Mouse (Mus musculus): Measurements from ENCODE around the gene Akap10.
"Not testable (repeated sequence)": the region's sequence is repeated elsewhere in the genome, so short reads cannot be mapped to it uniquely, and the experiment has no call there.

The Akap10 gene

DNA sequence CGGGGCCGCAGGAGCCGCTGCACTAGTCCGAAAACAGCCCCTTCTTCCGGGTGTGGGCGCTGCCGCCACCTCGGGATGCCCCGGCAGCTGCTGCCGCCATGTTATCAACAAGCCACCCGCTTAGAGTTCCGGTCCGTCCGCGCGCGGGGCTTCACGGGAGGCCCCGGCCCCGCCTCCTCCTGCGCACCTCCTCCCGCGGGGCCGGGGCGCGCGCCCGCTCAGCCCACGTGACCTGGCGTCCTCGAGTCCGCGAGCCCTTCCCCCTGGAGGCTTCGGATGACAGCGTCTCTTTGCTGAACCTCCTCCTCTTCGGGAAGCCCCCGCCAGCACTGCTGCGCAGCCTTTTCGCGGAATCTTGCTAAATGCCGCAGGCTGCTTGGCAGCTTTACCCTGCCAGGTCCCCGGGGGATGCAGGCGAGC is at the start of gene Akap10:
TSS of gene Akap10 (minus strand) at position 155 of the 420 bp plus-strand sequence.
- DNase-seq (ENCODE audit: low spot score in 2 of 2), result peak; percentile 86 to 93

DNA sequence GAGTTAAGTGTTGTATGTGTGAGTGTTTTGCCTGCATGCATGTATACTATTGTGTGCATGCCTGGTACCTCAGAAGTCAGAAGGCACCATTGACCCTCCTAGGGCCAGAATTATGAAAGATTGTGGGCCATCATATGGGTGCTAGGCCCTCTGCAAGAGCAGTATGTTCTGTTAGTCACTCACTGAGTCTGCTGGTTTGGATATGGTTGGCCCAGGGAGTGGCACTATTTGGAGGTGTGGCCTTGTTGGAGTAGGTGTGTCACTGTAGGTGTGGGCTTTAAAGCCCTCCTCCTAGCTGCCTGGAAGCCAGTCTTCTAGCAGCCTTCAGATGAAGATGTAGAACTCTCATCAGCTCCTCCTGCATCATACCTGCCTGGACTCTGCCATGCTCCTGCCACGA is 45.7 kb upstream of the Akap10 start:
- no peak for DNase-seq (ENCODE audit: low spot score in 2 of 2)

DNA sequence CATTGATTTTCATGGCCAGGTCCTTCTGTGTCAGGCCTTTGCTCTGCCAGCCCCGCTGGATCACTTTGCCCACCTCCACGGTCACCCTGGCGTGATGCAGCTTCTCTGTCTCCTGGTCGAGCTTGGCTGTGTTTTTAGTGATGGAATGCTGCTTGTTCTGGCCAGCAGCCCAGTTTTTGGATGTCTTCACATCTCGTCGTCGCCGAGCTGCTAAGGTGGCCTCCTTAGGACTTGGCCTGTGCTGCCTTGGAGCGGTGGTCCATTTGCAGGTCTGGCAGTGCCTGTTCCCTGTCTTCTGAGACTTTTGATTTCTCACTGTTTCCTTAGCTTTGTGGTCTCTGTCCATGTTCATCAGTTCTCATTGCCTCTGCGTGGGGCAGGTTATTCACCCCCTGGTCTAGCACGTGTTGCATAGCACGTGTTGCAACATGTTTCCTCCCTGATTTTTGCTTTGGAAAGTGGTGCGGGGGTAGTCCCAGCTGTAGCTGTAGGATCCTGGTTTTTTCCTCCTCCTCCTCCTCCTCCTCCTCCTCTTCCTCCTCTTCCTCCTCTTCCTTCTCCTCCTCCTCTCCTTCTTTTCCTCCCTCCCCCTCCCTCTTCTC is 44.2 kb upstream of the Akap10 start:
- no peak for DNase-seq (ENCODE audit: low spot score in 2 of 2)

DNA sequence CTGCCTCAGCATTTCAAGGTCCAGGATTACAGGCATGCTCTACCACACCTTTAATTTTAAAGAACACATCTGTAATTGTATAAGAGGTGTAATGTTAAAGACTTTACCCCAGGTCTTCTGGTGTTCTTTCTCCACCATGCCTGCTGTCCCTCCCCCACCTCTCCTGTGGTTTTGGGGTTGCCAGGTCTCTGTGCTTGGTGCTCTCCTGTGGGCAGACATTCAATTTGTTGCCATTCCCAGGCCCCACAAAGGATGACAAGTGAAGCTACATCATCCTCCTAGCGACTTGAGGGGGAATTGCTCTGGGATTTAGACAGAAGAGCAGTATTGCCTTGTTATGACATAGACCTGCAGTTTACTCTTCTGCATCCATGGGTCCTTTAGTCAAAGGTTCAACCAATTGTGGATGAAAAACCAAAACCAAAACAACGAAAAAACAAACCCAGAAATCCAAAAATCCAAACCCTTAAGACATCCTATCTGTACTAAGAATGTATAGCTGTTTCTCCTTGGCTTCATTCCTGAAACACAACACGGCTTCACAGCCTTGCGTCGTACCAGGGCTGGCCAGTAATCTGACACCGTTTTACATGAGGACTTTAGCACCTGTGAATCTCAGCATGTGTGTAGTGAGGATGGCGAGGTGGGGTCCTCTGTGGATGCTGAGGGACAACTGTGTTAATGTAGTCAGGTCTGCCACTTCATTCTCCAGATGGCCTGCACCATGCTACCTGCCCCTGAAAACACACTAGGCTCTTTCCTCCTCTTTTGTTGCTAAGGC is 41.6 kb upstream of the Akap10 start:
- DNase-seq (ENCODE audit: low spot score in 2 of 2), result no peak

DNA sequence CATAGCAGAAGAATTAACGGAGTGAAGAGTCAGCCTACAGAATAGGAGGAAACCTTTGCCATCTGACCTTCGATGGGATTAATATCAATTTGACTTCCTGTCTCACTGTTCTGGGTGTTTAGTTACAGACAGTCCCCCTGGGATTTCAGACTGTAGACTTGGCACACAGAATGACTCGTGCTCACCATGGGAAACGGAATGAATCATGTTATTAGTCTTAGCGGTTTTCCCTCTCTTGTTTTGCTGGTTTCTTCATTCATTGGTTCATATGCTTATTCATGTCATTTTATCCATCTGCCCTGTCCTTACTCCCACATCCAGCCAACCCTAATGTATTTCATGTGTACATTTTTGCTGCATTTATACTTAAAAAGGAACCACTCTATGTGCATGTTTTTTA is 40.8 kb upstream of the Akap10 start:
- no peak for DNase-seq (ENCODE audit: low spot score in 2 of 2)

DNA sequence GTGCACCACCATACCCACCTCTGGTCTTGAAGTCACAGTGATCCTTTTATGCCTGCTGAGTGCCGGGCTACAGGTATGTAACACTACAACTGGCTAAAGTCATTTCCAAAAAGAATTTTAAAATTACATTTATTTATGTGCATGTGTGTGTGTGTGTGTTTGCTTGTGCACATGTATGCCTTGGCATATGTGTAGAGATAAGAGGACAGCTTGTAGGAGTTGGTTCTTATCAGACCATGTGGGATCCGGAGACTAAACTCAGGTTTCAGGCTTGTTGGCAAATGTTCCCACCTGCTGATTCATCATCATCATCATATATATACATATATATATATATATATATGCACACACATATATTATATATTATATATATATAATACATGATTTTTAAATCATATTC is 38.8 kb upstream of the Akap10 start:
- no peak for DNase-seq (ENCODE audit: low spot score in 2 of 2)

DNA sequence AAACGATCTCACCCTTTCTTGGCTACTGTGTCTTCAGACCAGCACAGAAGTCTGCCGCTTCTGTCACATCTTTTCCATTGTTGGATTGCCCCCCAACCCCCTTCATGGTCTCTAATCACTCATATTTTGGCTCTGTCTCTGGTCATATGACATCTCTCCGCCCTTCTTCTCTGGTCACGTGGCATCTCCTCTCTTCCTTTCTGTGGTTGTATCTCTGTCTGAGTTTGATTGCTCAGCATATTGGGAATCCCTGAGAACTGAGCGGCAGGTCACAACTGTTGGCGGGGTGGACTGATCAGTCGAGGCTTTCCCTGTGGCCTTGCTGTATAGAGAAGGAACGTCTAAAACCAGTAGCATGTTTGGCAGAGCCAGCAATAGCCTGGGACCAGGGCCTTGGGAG is 37.0 kb upstream of the Akap10 start:
- no peak for DNase-seq (ENCODE audit: low spot score in 2 of 2)

DNA sequence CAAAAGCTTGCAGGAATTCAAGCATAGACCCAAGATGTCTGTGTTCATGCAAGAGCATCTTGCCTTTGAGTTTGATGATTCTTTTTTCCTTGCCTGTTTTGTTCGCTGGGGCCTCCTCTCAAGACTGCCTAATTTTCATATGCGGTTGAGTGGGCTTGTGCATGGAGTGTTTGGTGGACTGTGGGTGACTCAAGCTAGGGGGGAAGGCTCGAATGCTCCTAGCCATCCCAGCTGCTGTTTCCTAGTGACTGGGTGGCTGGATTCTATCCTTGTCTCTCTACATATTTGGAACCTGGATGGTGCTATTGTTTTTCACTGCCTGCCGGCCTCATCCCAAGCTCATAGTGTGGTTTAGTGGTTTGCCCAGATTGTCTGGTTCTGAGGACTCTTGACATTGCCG is 34.6 kb upstream of the Akap10 start:
- no peak for DNase-seq (ENCODE audit: low spot score in 2 of 2)

DNA sequence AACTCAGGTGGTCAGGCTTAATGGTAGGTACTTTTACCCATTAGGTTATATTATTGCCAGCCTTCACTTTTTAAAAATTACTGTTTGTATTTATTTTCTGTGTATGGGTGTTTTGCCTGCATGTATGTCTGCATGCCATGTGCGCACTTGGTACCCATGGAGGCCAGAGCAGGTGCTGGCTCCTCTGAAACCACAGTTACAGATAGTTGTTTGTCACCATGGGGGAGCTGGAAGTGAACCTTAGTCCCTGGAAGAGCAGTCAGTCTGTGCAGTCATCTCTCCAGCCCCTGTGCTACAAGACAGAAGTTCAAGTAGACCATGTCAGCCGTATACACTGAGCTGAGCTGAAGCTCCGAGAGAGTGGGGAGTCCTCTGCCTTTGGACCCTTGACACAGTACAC is 33.1 kb upstream of the Akap10 start:
- DNase-seq (ENCODE audit: low spot score in 2 of 2), result no peak

DNA sequence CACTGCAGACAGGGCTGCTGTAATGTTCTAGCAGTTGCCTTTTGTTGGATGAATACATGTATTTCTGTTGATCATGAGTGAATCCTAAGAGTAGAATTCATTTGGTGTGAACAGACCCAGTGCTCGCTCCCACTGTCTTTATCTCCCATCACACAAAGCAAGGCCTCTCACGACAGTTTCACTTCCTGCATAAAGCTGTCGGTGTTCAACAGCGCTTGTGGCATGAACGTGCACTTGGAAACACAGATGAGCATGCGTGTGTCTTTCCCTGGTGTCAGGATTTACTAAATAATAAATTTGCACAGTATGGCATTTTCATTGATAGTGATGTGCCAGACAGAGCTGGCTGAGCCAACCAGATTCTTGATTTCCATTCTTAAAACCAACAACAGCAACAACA is 32.6 kb upstream of the Akap10 start:
- no peak for DNase-seq (ENCODE audit: low spot score in 2 of 2)

DNA sequence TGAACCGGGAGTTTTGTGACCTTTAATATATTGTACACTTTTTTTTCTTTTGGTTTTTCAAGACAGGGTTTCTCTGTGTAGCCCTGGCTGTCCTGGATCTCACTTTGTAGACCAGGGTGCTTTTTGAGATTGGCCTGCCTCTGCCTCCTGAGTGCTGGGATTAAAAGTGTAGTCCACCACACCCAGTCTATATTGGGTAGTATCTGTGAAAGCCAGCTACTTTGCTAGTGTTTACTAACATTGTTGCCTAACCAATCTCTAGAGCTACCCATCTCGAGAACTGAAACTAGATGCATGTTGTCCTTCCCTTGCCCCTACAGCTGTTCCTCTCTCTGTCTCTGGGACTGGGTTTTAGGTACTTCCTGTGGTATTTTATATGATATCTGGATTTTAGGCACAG is 30.0 kb upstream of the Akap10 start:
- DNase-seq (ENCODE audit: low spot score in 2 of 2), result no peak

DNA sequence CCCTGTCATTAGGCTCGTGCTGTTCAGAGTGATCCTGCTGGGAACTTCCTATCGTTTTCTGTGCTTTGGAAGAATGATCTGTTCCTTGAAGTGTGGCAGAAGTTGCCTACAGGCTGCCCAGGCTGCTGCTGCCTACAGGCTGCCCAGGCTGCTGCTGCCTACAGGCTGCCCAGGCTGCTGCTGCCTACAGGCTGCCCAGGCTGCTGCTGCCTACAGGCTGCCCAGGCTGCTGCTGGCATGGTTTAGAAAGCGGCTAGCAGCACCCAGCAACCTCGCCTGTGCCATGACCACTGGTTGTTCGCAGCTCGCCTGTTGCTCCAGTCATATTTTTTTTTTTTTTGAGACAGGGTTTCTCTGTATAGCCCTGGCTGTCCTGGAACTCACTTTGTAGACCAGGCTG is 28.7 kb upstream of the Akap10 start:
- not testable (repeated sequence) for DNase-seq (ENCODE audit: low spot score in 2 of 2)

DNA sequence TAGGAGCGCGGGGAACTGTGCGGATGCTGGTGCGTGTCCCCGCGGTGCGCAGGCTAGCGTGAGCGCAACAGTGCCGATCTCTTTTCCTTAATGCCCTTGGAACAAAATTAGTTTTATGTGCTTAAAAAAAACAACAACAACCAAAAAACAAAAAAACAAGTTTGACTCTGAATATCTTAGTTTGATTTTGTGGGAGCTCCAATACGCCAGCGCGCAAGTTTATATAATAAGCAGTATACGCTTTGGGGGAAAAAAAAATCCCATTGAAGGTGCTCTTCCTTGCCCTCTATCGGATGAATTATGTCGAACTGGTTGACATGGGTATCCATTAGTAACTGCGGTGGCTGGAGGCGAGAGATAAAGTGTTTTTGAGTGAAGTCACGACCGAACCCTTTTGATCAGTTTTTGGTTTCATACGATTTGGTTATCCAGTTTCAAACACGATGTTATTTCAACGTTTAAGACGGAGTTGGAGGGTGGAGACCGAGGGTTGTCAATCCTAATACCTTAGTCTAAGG is 27.3 kb upstream of the Akap10 start:
- DNase-seq (ENCODE audit: low spot score in 2 of 2), result no peak

DNA sequence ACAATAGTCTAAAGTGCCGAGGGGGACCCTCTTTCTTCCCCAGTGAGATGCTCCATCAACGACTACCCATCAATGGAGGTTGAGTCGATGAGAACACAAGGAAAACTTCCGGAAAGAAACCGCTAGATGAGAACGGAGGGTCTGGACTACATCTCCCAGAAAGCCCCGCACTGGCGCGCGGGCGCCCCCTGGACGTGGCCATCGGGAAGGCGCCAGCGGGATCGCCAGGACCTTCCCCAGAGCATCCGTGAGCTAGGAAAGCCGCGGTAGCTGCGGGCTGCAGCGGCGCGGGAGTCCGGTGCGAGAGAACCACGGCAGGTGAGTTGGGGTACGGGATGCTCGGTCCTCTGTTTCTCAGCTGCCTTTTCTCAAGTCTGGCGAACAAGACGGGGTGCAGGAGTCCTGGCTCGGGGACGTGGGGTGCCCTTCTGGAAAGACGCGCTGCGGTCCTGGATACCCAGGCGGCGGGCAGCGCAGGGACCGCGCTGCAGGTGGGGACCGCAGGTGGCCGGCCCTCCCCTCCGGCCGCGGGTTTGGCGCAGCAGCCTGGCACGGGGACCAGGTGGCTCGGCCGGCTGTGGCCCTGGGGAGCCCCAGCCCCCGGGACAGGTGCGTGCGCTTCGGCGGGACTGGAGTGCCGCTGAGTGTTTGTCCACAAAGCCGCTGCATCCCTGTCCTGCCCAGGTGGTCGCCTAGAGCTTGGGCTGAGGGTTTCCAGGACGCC is 26.7 kb upstream of the Akap10 start, which contains the start of gene Specc1:
TSS of gene Specc1 (plus strand) at position 192 of the 724 bp plus-strand sequence.
- DNase-seq (ENCODE audit: low spot score in 2 of 2), result peak; percentile 97 to 98

DNA sequence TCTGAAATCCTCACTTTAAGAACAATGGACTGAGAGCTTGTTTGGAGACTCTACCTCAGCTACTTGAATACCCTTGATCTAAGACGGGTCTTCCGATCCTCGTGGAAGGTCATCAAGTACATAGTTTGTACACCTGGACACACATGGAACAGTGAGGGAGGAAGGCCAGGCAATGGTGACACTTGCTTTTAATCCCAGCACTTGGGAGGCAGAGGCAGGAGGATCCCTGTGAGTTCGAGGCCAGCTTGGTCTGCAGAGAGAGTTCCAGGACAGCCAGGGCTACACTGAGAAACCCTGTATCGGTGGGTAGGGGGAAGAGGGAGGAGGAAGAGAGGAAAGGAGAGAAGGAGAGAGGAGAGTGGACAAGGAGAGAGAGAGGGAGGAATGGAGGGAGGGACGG is 25.9 kb upstream of the Akap10 start:
- no peak for DNase-seq (ENCODE audit: low spot score in 2 of 2)

DNA sequence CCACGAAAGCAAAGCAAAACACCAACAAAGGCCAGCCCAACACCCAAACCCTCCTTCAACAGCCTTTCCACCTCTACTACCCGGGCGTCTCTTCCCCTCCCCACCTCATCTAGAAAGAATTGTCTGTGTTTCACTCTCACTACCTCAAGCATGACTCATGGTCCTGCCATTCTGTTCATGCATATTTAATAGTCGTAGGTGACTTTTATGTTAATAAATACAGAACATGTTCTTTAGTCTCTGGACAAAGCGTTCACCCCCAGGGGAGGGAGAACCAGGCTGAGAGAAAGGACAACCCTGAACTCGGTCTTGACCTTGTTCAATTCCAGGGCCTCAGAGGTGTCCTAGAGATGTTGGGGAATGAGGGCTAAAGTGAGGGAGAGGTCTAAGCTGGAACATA is 25.1 kb upstream of the Akap10 start:
- no peak for DNase-seq (ENCODE audit: low spot score in 2 of 2)

DNA sequence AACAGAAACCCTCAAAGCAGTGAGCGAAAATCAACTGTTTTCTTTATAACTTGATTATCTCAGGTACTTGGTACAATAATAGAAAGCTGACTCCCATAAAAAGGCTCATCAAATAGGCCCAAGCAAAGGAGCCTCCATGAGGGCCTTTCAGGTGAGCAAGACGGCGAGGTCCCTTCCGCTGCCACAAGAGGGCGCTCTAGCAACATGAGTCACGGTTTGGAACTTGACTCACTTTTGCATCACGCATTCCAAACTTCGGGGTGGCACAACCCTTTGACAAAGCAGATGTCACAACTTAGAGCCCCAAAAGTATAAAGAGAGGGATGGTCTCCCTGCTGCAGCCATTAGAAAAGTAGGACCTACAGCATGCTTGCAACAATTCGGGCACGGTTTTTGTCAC is 20.6 kb upstream of the Akap10 start:
- DNase-seq (ENCODE audit: low spot score in 2 of 2), result peak; percentile 81 to 84

DNA sequence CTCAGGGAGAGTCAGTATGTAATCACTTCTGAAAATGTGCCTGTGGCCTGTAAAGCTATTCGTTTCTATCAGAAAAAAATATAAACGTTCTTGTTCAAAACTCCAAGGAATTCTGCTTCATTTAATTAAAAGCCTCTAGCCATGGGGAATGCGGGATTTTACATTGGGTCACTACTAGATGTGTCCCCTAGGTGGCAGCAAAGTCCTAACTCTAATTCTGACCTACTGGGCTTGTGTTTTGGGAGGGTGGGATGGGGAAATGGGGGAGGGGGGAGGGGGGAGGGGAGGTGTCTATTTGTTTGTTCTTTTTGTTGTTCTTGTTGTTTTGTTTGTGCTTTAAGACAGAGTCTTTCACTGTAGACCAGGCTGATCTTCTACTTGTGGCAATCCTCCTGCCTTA is 19.3 kb upstream of the Akap10 start:
- peak; percentile 38 to 61 for DNase-seq (ENCODE audit: low spot score in 2 of 2)

DNA sequence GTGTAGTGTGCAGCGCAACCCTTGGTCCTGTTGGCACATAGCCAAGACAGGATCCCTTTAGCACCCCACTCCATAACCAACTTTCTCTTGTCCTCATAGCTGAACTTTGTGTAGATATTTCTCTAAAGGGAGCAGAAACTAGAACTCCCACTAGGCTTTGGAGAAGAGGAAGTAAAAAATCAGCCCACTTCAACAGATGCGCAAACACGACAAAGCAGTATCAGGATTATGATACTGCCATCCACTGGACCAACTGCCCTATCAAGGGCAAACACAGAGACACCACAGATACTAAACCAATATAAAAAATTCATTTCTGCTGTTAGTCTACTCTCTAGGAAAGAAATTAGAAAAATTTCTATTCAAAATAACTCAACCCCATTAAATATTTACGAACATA is 16.6 kb upstream of the Akap10 start:
- DNase-seq (ENCODE audit: low spot score in 2 of 2), result no peak

DNA sequence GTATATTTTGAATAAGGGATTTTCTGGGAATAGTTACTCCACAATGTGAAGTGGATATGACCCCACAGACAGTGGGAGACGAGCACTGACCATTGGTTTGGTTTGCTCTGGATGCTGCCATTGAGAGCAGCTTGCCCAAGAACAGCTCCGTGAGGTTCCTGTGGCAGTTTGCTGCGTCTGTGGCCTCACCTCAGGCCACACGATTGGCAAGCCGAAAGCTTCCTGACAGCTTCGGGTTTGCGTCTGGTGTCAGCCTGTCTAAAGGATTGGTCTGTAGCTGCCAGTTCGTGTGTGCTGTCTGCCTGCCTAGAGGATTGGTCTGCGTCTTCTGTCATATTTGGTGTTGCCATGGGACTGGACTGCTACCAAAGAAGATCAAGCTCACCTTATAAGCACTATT is 14.4 kb upstream of the Akap10 start:
- DNase-seq (ENCODE audit: low spot score in 2 of 2), result no peak

DNA sequence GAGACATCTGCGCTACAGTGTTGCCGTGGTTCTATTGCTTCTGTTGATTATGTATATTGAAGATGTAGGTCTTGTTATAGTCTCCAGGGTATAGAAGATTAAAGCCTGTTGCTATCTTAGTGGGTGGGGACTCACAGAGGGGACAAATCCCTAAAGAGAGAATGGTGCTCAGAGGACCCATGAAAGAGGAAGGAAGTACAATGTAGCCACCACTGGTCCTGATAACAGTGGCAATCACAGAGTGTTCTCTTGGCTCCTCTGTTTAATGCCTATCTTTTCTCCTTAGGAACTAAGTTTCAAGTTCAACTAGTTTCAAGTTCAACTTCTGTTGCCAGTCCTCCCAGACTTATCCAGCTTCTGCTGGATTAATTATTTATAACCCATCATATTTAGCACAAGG is 12.9 kb upstream of the Akap10 start:
- no peak for DNase-seq (ENCODE audit: low spot score in 2 of 2)

DNA sequence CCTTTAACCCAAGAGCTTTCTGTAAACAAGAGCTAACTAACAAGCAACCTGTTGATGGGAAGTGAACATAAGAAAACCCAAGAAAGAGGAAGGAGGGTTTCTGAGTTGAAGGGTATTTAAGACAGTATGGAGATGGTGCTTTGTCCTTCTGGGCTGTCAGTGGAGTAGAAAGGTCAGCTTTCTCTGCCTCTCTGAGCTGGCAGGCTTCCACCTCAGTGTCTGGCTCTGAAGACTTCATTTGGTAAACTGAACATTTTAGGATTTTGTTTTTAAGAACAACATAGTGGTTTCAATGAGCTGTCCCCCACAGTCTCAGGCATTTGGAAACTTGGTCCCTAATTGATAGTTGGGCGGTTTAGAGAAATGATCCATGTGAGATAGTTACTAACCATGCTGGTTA is 7.7 kb upstream of the Akap10 start:
- DNase-seq (ENCODE audit: low spot score in 2 of 2), result no peak

Data from cerebellum, postnatal 4 days (tissue).